4 mouse cellular contexts compared by ENCODE assay signal in the genomic region with DNA sequence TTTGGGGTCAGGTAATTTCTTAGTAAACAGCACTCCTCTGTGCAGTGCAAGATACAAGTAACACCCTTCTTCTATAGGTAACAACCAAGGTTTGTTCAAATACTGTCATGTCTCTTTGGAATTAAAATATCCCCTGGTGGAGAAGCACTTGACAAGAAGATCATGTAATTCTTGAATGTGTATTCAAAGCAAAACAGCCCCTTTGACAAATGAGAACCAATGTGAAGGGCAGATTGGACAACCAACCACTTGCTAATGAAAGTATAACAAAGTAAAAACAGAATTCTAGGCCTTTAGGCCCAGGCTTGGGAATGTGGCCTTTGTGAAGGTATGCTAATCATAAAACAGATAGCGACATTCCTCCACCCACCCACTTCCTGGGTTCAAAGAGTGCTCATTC.
A peak's percentile ranks its signal among the peaks of the same experiment; 100 is the strongest.
DNase-seq lines count a peak whose midpoint lies in the region; TF ChIP-seq lines count a peak whose summit lies in the region.
"Not testable (repeated sequence)": the region's sequence is repeated elsewhere in the genome, so short reads cannot be mapped to it uniquely, and the experiment has no call there.

No protein-coding gene starts in this region.

- H3K4me3 ChIP-seq in ES-Bruce4 (ENCODE audit: low read depth, low read length), result not testable (repeated sequence)

- not testable (repeated sequence) for H3K4me1 ChIP-seq in ES-Bruce4 (ENCODE audit: control insufficient read depth, insufficient read depth, low read length)

- peaks cover 22% of the 10 kb centered on the region for H3K9me3 ChIP-seq in ES-Bruce4 (replicated peaks; ENCODE audit: control insufficient read depth, insufficient read depth, low read length, poor library complexity, severe bottlenecking)

- not testable (repeated sequence) for TF ChIP-seq CTCF in ES-Bruce4 (IDR thresholded peaks at IDR 0.05; ENCODE audit: low read depth, low read length)

- H3K27ac ChIP-seq in ES-Bruce4 (ENCODE audit: insufficient read depth, low read length), result peak overlapping the region; percentile 65; the same call in 1 of the 2 replicates

- DNase-seq in ES-CJ7 (ENCODE audit: low read depth, low spot score) (peak; percentile 21), R1 (ENCODE audit: low read depth, low spot score) (peak; percentile 88), ZHBTc4 (ENCODE audit: low read depth, low spot score) (peak; percentile 72)

- not testable (repeated sequence) for H3K36me3 ChIP-seq in ES-Bruce4 (ENCODE audit: control insufficient read depth, insufficient read depth, low read length, poor library complexity, severe bottlenecking)

- not testable (repeated sequence) for TF ChIP-seq EP300 in ES-Bruce4 (IDR thresholded peaks at IDR 0.05; ENCODE audit: insufficient read depth, low read depth, low read length)

- not testable (repeated sequence) for H3K9ac ChIP-seq in ES-Bruce4 (ENCODE audit: low read depth, poor library complexity, severe bottlenecking)

- H3K27me3 ChIP-seq in ES-Bruce4 (ENCODE audit: control insufficient read depth, insufficient read depth, low read length, poor library complexity, severe bottlenecking), result not testable (repeated sequence)

- not testable (repeated sequence) for TF ChIP-seq POLR2A in ES-Bruce4 (IDR thresholded peaks at IDR 0.05; ENCODE audit: insufficient read depth, low read length)

Comparison
In these comparisons a context has a peak if more than half of its experiments do, and no peak if none do; other contexts are left out.
1. DNase-seq: peak in every context shown above with its lines; median percentile 88 in R1; 72 in ZHBTc4; 21 in ES-CJ7.